Mouse (Mus musculus): ENCODE data around the gene Slc27a4. TPM values are rescaled to one million over a fixed set of nuclear protein-coding genes. Genes with fewer than 3 reads are reported as not detected.

Slc27a4 gene
- polyA plus RNA-seq, 1 experiment from 2014 or later = 16.5 TPM

DNA sequence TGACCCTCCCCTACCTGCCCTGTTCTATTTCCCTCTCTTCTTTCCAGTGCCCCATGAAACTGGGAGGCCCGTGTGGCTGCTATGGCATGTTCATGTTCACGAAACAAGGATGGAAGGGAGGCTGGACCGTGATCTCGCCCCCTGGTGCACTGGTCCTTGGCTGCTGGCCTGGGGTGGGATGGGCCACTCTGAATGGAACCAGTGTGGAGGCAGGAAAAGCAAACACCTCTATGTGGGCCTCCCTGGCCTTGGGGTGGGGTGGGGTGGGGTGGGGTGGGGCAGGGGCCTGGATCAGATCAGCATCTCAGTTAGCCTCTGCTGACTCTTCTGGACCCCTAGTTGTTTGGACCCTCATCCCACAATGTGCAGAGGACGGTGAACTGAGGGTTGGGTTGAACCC lies 51.3 kb downstream of the Slc27a4 start:
- no peaks in the 10 kb centered on the region for H3K36me3 ChIP-seq (ENCODE audit: insufficient read depth, low read length)
- 70% methylated on average over 5 of the region's 5 CpGs for WGBS
- peaks cover 4% of the 10 kb centered on the region; the same call in 1 of the 2 replicates for H3K4me1 ChIP-seq (ENCODE audit: insufficient read depth, low read length)
- no peaks in the 10 kb centered on the region for H3K9me3 ChIP-seq (ENCODE audit: low read length)
- H3K9ac ChIP-seq (replicated peaks; ENCODE audit: low read length) = no peak overlapping the region
- H3K4me2 ChIP-seq (replicated peaks; ENCODE audit: low read depth, low read length) = no peak overlapping the region
- H3K27ac ChIP-seq (ENCODE audit: low read length) = no peak overlapping the region
- ATAC-seq (ENCODE audit: low FRiP score, low TSS enrichment) = no peak
- H3K27me3 ChIP-seq (ENCODE audit: insufficient read depth, low read length) = peaks cover 6% of the 10 kb centered on the region; the same call in 1 of the 2 replicates
- no peak overlapping the region for H3K4me3 ChIP-seq (ENCODE audit: low read length)

DNA sequence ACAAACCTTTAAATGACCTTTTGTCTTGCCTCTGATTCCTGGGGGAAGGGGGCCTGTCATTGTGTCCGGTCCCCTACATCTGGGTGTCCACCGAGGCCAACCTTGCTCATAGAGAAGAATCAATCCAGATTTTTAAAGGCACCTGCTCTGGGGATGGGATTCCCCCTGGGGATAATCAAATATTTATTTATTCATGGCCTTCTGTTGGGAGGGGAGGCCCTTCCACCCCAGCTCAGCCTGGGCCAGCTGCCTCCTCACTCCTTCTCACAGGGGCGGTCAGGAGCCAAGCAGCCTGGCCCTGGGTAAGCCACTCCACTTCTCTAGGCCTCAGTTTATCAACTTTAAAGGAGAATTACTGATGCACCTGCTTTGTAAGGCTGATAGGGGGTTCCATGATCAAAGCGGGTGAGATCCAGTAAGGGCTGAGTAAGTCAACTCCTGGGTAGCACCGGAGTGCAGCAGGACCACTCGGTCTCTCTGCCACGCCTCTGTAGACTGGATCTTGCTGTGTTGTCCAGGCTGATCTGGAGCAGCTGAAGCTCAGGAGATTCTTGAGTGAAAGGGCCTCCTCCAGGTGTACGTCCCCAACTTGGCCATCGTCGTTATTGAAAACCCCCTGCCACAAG lies 53.3 kb downstream of the Slc27a4 start:
- H3K4me2 ChIP-seq (replicated peaks; ENCODE audit: low read depth, low read length) = no peak overlapping the region
- WGBS = 71% methylated on average over 10 of the region's 10 CpGs

GRCm38 (mm10) chr2:29856451-29857260 lies 54.2 kb downstream of the Slc27a4 start:
- H3K4me3 ChIP-seq (ENCODE audit: low read length) = no peak overlapping the region
- H3K27me3 ChIP-seq (ENCODE audit: insufficient read depth, low read length) = peaks cover 4% of the 10 kb centered on the region; the same call in 1 of the 2 replicates
- peaks cover 4% of the 10 kb centered on the region; the same call in 1 of the 2 replicates for H3K4me1 ChIP-seq (ENCODE audit: insufficient read depth, low read length)
- H3K9ac ChIP-seq (replicated peaks; ENCODE audit: low read length) = 0 out of 2 replicates have a peak overlapping the region, but pooled peaks have one; percentile 36
- H3K4me2 ChIP-seq (replicated peaks; ENCODE audit: low read depth, low read length) = no peak overlapping the region
- ATAC-seq (ENCODE audit: low FRiP score, low TSS enrichment) = no peak
- H3K36me3 ChIP-seq (ENCODE audit: insufficient read depth, low read length) = no peaks in the 10 kb centered on the region
- H3K9me3 ChIP-seq (ENCODE audit: low read length) = no peaks in the 10 kb centered on the region
- H3K27ac ChIP-seq (ENCODE audit: low read length) = no peak overlapping the region
- 11% methylated on average over 19 of the region's 19 CpGs for WGBS

More for the DNA sequence above, 53.3 kb downstream of the Slc27a4 start:
- ATAC-seq (ENCODE audit: low FRiP score, low TSS enrichment) = no peak
- Histone ChIP-seq H3K27me3 (ENCODE audit: insufficient read depth, low read length) (peaks cover 4% of the 10 kb centered on the region; the same call in 1 of the 2 replicates), H3K36me3 (ENCODE audit: insufficient read depth, low read length) (no peaks in the 10 kb centered on the region), H3K4me3 (ENCODE audit: low read length) (no peak overlapping the region), H3K4me1 (ENCODE audit: insufficient read depth, low read length) (peaks cover 4% of the 10 kb centered on the region; the same call in 1 of the 2 replicates), H3K27ac (ENCODE audit: low read length) (no peak overlapping the region), H3K9ac (replicated peaks; ENCODE audit: low read length) (no peak overlapping the region), H3K9me3 (ENCODE audit: low read length) (no peaks in the 10 kb centered on the region)

GRCm38 (mm10) chr2:29857341-29857740 lies 54.9 kb downstream of the Slc27a4 start:
- no peak for ATAC-seq (ENCODE audit: low FRiP score, low TSS enrichment)
- Histone ChIP-seq H3K36me3 (ENCODE audit: insufficient read depth, low read length) (no peaks in the 10 kb centered on the region), H3K4me2 (replicated peaks; ENCODE audit: low read depth, low read length) (no peak overlapping the region), H3K9me3 (ENCODE audit: low read length) (no peaks in the 10 kb centered on the region), H3K27me3 (ENCODE audit: insufficient read depth, low read length) (peaks cover 4% of the 10 kb centered on the region; the same call in 1 of the 2 replicates), H3K4me3 (ENCODE audit: low read length) (no peak overlapping the region), H3K4me1 (ENCODE audit: insufficient read depth, low read length) (peaks cover 4% of the 10 kb centered on the region; the same call in 1 of the 2 replicates), H3K9ac (replicated peaks; ENCODE audit: low read length) (no peak overlapping the region), H3K27ac (ENCODE audit: low read length) (no peak overlapping the region)
- 34% methylated on average over 2 of the region's 2 CpGs for WGBS

DNA sequence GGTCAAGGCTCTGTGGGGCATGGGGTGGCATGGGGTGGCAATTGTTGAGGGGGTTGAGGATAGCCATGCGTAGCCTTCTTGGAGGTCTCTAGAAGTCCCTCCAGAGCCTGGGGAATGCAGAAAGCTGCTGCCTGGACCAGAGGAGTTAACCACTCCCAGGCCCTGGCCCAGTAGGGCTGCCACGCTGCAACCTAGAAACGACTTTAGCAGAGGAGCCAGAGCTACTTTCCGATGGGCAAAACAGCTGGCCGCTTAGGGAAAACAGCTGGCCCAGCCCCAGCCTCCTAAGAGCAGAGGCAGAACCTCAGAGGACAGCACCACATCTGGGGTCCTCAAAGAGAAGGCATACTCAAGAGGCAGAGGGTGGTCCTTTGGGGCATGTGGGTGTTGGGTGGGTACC lies 55.5 kb downstream of the Slc27a4 start:
- no peak for ATAC-seq (ENCODE audit: low FRiP score, low TSS enrichment)
- no peak overlapping the region for H3K4me2 ChIP-seq (replicated peaks; ENCODE audit: low read depth, low read length)

DNA sequence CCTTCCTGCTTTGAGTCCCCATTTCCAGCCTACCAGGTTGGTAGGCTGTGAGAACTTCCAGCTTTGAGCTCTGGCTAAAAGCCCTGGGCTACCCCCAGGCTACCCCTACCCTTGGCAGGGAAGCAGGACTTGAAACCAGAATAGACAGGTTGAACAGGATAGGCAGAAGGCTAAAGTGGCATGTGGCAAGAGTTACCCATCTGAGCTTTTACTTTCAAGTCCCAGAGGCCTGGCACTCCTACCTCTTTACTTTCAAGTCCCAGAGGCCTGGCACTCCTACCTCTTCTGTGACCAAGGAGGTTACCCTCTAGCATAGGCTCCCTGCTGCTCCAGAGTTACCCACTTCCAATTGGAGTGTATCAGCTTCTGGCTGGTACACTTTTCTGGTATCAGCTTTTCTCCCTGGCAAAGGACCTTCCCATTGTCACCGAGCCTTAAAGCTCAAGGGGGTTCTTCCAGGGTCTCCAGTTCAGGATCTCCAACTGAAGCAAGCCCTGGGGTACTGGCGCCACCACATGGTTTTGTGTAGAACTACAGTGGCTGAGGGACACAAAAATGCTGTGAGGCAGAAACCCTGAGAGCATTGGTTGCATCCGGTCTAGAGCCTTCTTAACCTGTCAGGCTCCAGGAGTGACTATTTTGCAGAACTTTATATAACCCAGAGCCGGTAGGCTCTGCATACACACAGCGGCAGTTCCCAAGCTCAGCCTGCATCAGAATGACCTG lies 56.5 kb downstream of the Slc27a4 start:
- 0 out of 2 replicates have a peak overlapping the region, but pooled peaks have one; percentile 11 for H3K9ac ChIP-seq (replicated peaks; ENCODE audit: low read length)
- 0 out of 2 replicates have a peak, but pooled peaks have one; percentile 40 for ATAC-seq (ENCODE audit: low FRiP score, low TSS enrichment)
- H3K9me3 ChIP-seq (ENCODE audit: low read length) = no peaks in the 10 kb centered on the region
- no peaks in the 10 kb centered on the region for H3K36me3 ChIP-seq (ENCODE audit: insufficient read depth, low read length)
- no peak overlapping the region for H3K27ac ChIP-seq (ENCODE audit: low read length)
- H3K4me3 ChIP-seq (ENCODE audit: low read length) = no peak overlapping the region
- H3K4me1 ChIP-seq (ENCODE audit: insufficient read depth, low read length) = peaks cover 4% of the 10 kb centered on the region; the same call in 1 of the 2 replicates
- peaks cover 4% of the 10 kb centered on the region; the same call in 1 of the 2 replicates for H3K27me3 ChIP-seq (ENCODE audit: insufficient read depth, low read length)
- no peak overlapping the region for H3K4me2 ChIP-seq (replicated peaks; ENCODE audit: low read depth, low read length)
- WGBS = 9% methylated on average over 5 of the region's 5 CpGs

More for the DNA sequence above, 55.5 kb downstream of the Slc27a4 start:
- Histone ChIP-seq H3K27ac (ENCODE audit: low read length) (no peak overlapping the region), H3K9me3 (ENCODE audit: low read length) (no peaks in the 10 kb centered on the region), H3K9ac (replicated peaks; ENCODE audit: low read length) (no peak overlapping the region), H3K36me3 (ENCODE audit: insufficient read depth, low read length) (no peaks in the 10 kb centered on the region), H3K4me1 (ENCODE audit: insufficient read depth, low read length) (peaks cover 4% of the 10 kb centered on the region; the same call in 1 of the 2 replicates), H3K27me3 (ENCODE audit: insufficient read depth, low read length) (peaks cover 4% of the 10 kb centered on the region; the same call in 1 of the 2 replicates), H3K4me3 (ENCODE audit: low read length) (no peak overlapping the region)
- WGBS = 71% methylated on average over 5 of the region's 5 CpGs

DNA sequence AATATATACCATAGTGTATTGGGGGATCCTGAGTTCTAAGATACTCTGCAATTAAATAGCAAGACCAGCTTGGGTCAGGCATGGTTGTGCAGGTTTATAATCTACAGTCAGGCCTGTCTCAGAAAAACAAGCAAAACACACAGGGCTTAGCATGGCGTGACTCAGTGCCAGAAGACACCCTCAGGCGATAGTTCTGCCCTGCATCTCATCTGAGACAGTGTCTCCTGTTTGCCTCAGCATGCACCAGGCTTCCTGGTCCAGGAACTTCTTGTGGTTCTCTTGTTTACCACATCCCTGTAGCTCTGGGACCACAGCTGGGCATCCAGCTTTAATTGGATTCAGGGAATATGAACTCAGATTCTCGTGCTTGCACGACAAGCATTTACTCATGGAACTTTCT lies 62.7 kb downstream of the Slc27a4 start:
- no peaks in the 10 kb centered on the region for H3K9me3 ChIP-seq (ENCODE audit: low read length)
- no peak overlapping the region for H3K4me3 ChIP-seq (ENCODE audit: low read length)
- 76% methylated on average over 4 of the region's 4 CpGs for WGBS
- H3K4me2 ChIP-seq (replicated peaks; ENCODE audit: low read depth, low read length) = no peak overlapping the region
- H3K9ac ChIP-seq (replicated peaks; ENCODE audit: low read length) = no peak overlapping the region
- no peak overlapping the region for H3K27ac ChIP-seq (ENCODE audit: low read length)
- no peaks in the 10 kb centered on the region for H3K36me3 ChIP-seq (ENCODE audit: insufficient read depth, low read length)
- no peak for ATAC-seq (ENCODE audit: low FRiP score, low TSS enrichment)
- no peaks in the 10 kb centered on the region for H3K27me3 ChIP-seq (ENCODE audit: insufficient read depth, low read length)
- peaks cover 7% of the 10 kb centered on the region; the same call in 1 of the 2 replicates for H3K4me1 ChIP-seq (ENCODE audit: insufficient read depth, low read length)

Small RNA genes lying within 50 kb of the gene (microRNA-seq; reads per million reads assigned to microRNA genes)
- gene Mir219a-2 (not detected), gene Mir219b (not detected)

Other genes with a start within 250 kb of the Slc27a4 start
- 13.3 and 13.6 TPM in 2 replicates for gene Rapgef1, start 182.9 kb upstream of the Slc27a4 start, polyA plus RNA-seq (2015; fragmentation: Nextera tagmentation; extraction: Ambion mirVana)
- gene Gm13420, start 50.9 kb upstream of the Slc27a4 start, polyA plus RNA-seq (2015; fragmentation: Nextera tagmentation; extraction: Ambion mirVana) = 1.8 and 2.1 TPM in 2 replicates
- gene Gm13547, start 43.3 kb upstream of the Slc27a4 start, polyA plus RNA-seq (2015; fragmentation: Nextera tagmentation; extraction: Ambion mirVana) = not detected in 2 replicates
- gene Coq4, start 15.1 kb upstream of the Slc27a4 start, polyA plus RNA-seq (2015; fragmentation: Nextera tagmentation; extraction: Ambion mirVana) = 44.7 and 46.1 TPM in 2 replicates
- 42.4 and 45.7 TPM in 2 replicates for gene Trub2, start 14.1 kb upstream of the Slc27a4 start, polyA plus RNA-seq (2015; fragmentation: Nextera tagmentation; extraction: Ambion mirVana)
- gene Urm1, start 17.4 kb downstream of the Slc27a4 start, polyA plus RNA-seq (2015; fragmentation: Nextera tagmentation; extraction: Ambion mirVana) = 27.5 and 31.1 TPM in 2 replicates
- 20.1 and 20.8 TPM in 2 replicates for gene Cercam, start 66.5 kb downstream of the Slc27a4 start, polyA plus RNA-seq (2015; fragmentation: Nextera tagmentation; extraction: Ambion mirVana)
- gene Odf2, start 86.6 kb downstream of the Slc27a4 start, polyA plus RNA-seq (2015; fragmentation: Nextera tagmentation; extraction: Ambion mirVana) = 57.7 and 76.5 TPM in 2 replicates
- 63.9 and 67.6 TPM in 2 replicates for gene Gle1, start 132.8 kb downstream of the Slc27a4 start, polyA plus RNA-seq (2015; fragmentation: Nextera tagmentation; extraction: Ambion mirVana)
- 102 and 109 TPM in 2 replicates for gene Sptan1, start 162.9 kb downstream of the Slc27a4 start, polyA plus RNA-seq (2015; fragmentation: Nextera tagmentation; extraction: Ambion mirVana)
- gene Wdr34, start 246.2 kb downstream of the Slc27a4 start, polyA plus RNA-seq (2015; fragmentation: Nextera tagmentation; extraction: Ambion mirVana) = 42.5 and 44.1 TPM in 2 replicates

Measured in kidney, embryonic 16.5 days (tissue).